Mouse (Mus musculus) liver, embryonic 11.5 days (tissue): ENCODE measurements around the gene Mtus2. TPM values are rescaled to one million over a fixed set of nuclear protein-coding genes. Genes with fewer than 3 reads are reported as not detected.

Source experiments
- ATAC-seq: fragments of 200-750 bp; cut with Nextera tagmentation; replicated peaks from 2 replicates; pipeline ENCODE4 v1.8.0; 2017; ENCODE audit warnings: moderate number of reproducible peaks, mild to moderate bottlenecking, moderate TSS enrichment, moderate library complexity; ENCODE audit not compliant: low FRiP score
- DNase-seq: peaks from one replicate; pipeline ENCODE4 v3.0.0-alpha.2; 2017; ENCODE audit warnings: low spot score
- H3K27ac ChIP-seq: fragments of 300-500 bp; sonication (generic); 2 replicates; pipeline ENCODE4 v1.5.1; 2014; ENCODE audit warnings: mild to moderate bottlenecking, low read depth, low read length, control low read depth
- H3K27me3 ChIP-seq: fragments of 300-500 bp; sonication (generic); replicated peaks from 2 replicates; pipeline ENCODE4 v1.6.1; 2014; ENCODE audit warnings: low read length, mixed read lengths; ENCODE audit not compliant: control insufficient read depth, insufficient read depth
- H3K36me3 ChIP-seq: fragments of 300-500 bp; sonication (generic); 2 replicates; pipeline ENCODE4 v1.6.1; 2014; ENCODE audit warnings: mild to moderate bottlenecking, low read length, moderate library complexity, mixed read lengths; ENCODE audit not compliant: control insufficient read depth, insufficient read depth
- H3K4me1 ChIP-seq: fragments of 300-500 bp; sonication (generic); replicated peaks from 2 replicates; pipeline ENCODE4 v1.6.1; 2014; ENCODE audit warnings: low read length, mixed read lengths; ENCODE audit not compliant: control insufficient read depth, insufficient read depth
- H3K4me2 ChIP-seq: fragments of 300-500 bp; sonication (generic); 2 replicates; pipeline ENCODE4 v1.6.1; 2014; ENCODE audit warnings: mild to moderate bottlenecking, control low read depth, moderate library complexity
- H3K4me3 ChIP-seq: fragments of 300-500 bp; sonication (generic); 2 replicates; pipeline ENCODE4 v1.5.1; 2014; ENCODE audit warnings: low read depth, low read length, control low read depth
- H3K9ac ChIP-seq: fragments of 300-500 bp; sonication (generic); 2 replicates; pipeline ENCODE4 v1.6.1; 2014; ENCODE audit warnings: low read depth, low read length, control low read depth
- H3K9me3 ChIP-seq: fragments of 300-500 bp; sonication (generic); 2 replicates; pipeline ENCODE4 v1.6.1; 2016; ENCODE audit warnings: low read length, inconsistent platforms, mixed read lengths; ENCODE audit not compliant: control insufficient read depth
- WGBS: fragments of 180-500 bp; shearing (Covaris S2); extraction: QIAGEN DNeasy Blood & Tissue Kit; methylation state at CpG from one replicate; pipeline ENCODE4 v1.1.7; 2014; 5-methylcytosine and 5-hydroxymethylcytosine counted together
- polyA plus RNA-seq: library from polyadenylated mRNA; unstranded; fragments of >200 nt; fragmentation: Nextera tagmentation; extraction: Ambion mirVana; gene quantifications from 2 replicates; pipeline ENCODE4 v1.2.1, GENCODE M21; 2014

The Mtus2 gene
- polyA plus RNA-seq, 1 experiment from 2014 or later = 3.9 TPM

- Histone ChIP-seq H3K4me1 (no peaks in the 10 kb centered on the region), H3K4me2 (no peak overlapping the region), H3K9ac (no peak overlapping the region), H3K9me3 (0 out of 2 replicates have a peak, but pooled peaks cover 3% of the 10 kb centered on the region), H3K27ac (no peak overlapping the region), H3K27me3 (no peaks in the 10 kb centered on the region), H3K36me3 (no peaks in the 10 kb centered on the region), H3K4me3 (no peak overlapping the region)
- ATAC-seq (no peak), DNase-seq (no peak)
- WGBS = 74% methylated on average over 11 of the region's 11 CpGs
Measured at GRCm38 (mm10) chr5:148048200-148048599, 91.1 kb downstream of the Mtus2 start.

- DNase-seq = no peak
- WGBS = 86% methylated on average over 2 of the region's 2 CpGs
- no peak for ATAC-seq
Measured at GRCm38 (mm10) chr5:148049304-148049703, 92.2 kb downstream of the Mtus2 start.

GRCm38 (mm10) chr5:148052846-148053608, 95.9 kb downstream of the Mtus2 start:
- no peak overlapping the region for H3K4me2 ChIP-seq
- H3K27ac ChIP-seq = no peak overlapping the region
- H3K9me3 ChIP-seq = no peaks in the 10 kb centered on the region
- H3K36me3 ChIP-seq = no peaks in the 10 kb centered on the region
- H3K4me3 ChIP-seq = no peak overlapping the region
- DNase-seq (no peak), ATAC-seq (no peak)
- no peak overlapping the region for H3K9ac ChIP-seq
- H3K27me3 ChIP-seq = no peaks in the 10 kb centered on the region
- no peaks in the 10 kb centered on the region for H3K4me1 ChIP-seq
- 71% methylated on average over 13 of the region's 13 CpGs for WGBS

More at GRCm38 (mm10) chr5:148049304-148049703, 92.2 kb downstream of the Mtus2 start:
- Histone ChIP-seq H3K36me3 (no peaks in the 10 kb centered on the region), H3K9ac (no peak overlapping the region), H3K27ac (no peak overlapping the region), H3K9me3 (no peaks in the 10 kb centered on the region), H3K4me1 (no peaks in the 10 kb centered on the region), H3K27me3 (no peaks in the 10 kb centered on the region), H3K4me2 (no peak overlapping the region), H3K4me3 (no peak overlapping the region)

GRCm38 (mm10) chr5:148053609-148053990, 96.5 kb downstream of the Mtus2 start:
- Histone ChIP-seq H3K4me1 (no peaks in the 10 kb centered on the region), H3K27ac (no peak overlapping the region), H3K9me3 (no peaks in the 10 kb centered on the region), H3K4me3 (no peak overlapping the region), H3K9ac (no peak overlapping the region), H3K4me2 (no peak overlapping the region), H3K27me3 (no peaks in the 10 kb centered on the region), H3K36me3 (no peaks in the 10 kb centered on the region)
- DNase-seq = no peak
- ATAC-seq = no peak
- WGBS = 70% methylated on average over 4 of the region's 4 CpGs

GRCm38 (mm10) chr5:148056831-148057230, 99.7 kb downstream of the Mtus2 start:
- H3K36me3 ChIP-seq = no peaks in the 10 kb centered on the region
- H3K9me3 ChIP-seq = no peaks in the 10 kb centered on the region
- no peaks in the 10 kb centered on the region for H3K4me1 ChIP-seq
- no peak overlapping the region for H3K9ac ChIP-seq
- DNase-seq = no peak
- H3K4me2 ChIP-seq = no peak overlapping the region
- H3K4me3 ChIP-seq = no peak overlapping the region
- no peaks in the 10 kb centered on the region for H3K27me3 ChIP-seq
- ATAC-seq = no peak
- 67% methylated on average over 1 of the region's 1 CpGs for WGBS
- no peak overlapping the region for H3K27ac ChIP-seq

GRCm38 (mm10) chr5:148057433-148057832, 100.3 kb downstream of the Mtus2 start:
- 72% methylated on average over 3 of the region's 3 CpGs for WGBS
- DNase-seq (no peak), ATAC-seq (no peak)

GRCm38 (mm10) chr5:148059339-148059738, 102.2 kb downstream of the Mtus2 start:
- no peak overlapping the region for H3K9ac ChIP-seq
- ATAC-seq = no peak

More at GRCm38 (mm10) chr5:148057433-148057832, 100.3 kb downstream of the Mtus2 start:
- H3K4me2 ChIP-seq = no peak overlapping the region
- H3K4me3 ChIP-seq = no peak overlapping the region
- no peaks in the 10 kb centered on the region for H3K4me1 ChIP-seq
- H3K27ac ChIP-seq = no peak overlapping the region
- no peaks in the 10 kb centered on the region for H3K9me3 ChIP-seq
- no peaks in the 10 kb centered on the region for H3K27me3 ChIP-seq
- H3K36me3 ChIP-seq = no peaks in the 10 kb centered on the region
- no peak overlapping the region for H3K9ac ChIP-seq

GRCm38 (mm10) chr5:148061869-148062268, 104.7 kb downstream of the Mtus2 start:
- WGBS = 87% methylated on average over 4 of the region's 4 CpGs

More at GRCm38 (mm10) chr5:148059339-148059738, 102.2 kb downstream of the Mtus2 start:
- Histone ChIP-seq H3K4me2 (no peak overlapping the region), H3K27ac (no peak overlapping the region), H3K36me3 (no peaks in the 10 kb centered on the region), H3K4me1 (no peaks in the 10 kb centered on the region), H3K4me3 (no peak overlapping the region), H3K27me3 (no peaks in the 10 kb centered on the region), H3K9me3 (no peaks in the 10 kb centered on the region)
- WGBS = 65% methylated on average over 3 of the region's 3 CpGs
- no peak for DNase-seq

GRCm38 (mm10) chr5:148063745-148064144, 106.6 kb downstream of the Mtus2 start:
- Histone ChIP-seq H3K4me1 (no peaks in the 10 kb centered on the region), H3K36me3 (no peaks in the 10 kb centered on the region), H3K27me3 (no peaks in the 10 kb centered on the region), H3K27ac (no peak overlapping the region), H3K4me3 (no peak overlapping the region), H3K9ac (no peak overlapping the region), H3K4me2 (no peak overlapping the region), H3K9me3 (no peaks in the 10 kb centered on the region)
- ATAC-seq (no peak), DNase-seq (no peak)
- WGBS = 75% methylated on average over 3 of the region's 3 CpGs

More at GRCm38 (mm10) chr5:148061869-148062268, 104.7 kb downstream of the Mtus2 start:
- Histone ChIP-seq H3K9ac (no peak overlapping the region), H3K4me1 (no peaks in the 10 kb centered on the region), H3K27ac (no peak overlapping the region), H3K27me3 (no peaks in the 10 kb centered on the region), H3K4me3 (no peak overlapping the region), H3K4me2 (no peak overlapping the region), H3K9me3 (no peaks in the 10 kb centered on the region), H3K36me3 (no peaks in the 10 kb centered on the region)
- no peak for ATAC-seq
- DNase-seq = no peak
